Mouse (Mus musculus) liver, adult 2 months (tissue): ENCODE results near the gene D430041D05Rik.

Experiments used
- CTCF ChIP-seq: fragments of 200-500 bp; IDR thresholded peaks from 2 replicates; pipeline ENCODE4 v1.5.1; 2011; ENCODE audit warnings: low read depth, low read length, control low read depth
- POLR2A ChIP-seq: fragments of 200-500 bp; IDR thresholded peaks from 2 replicates; pipeline ENCODE4 v1.6.1; 2011; ENCODE audit warnings: low read length, control low read depth; ENCODE audit not compliant: insufficient read depth; ENCODE audit errors: extremely low read depth

- TF ChIP-seq POLR2A (no peak), CTCF (no peak)
Measured at GRCm38 (mm10) chr2:104299912-104300311, 110.9 kb downstream of the D430041D05Rik start.
